Mouse (Mus musculus): Measurements from ENCODE around the gene Ly6g5c.

- TF ChIP-seq CTCF (IDR thresholded peaks at IDR 0.05; ENCODE audit: low read depth) (0 out of 2 replicates have a peak, but pooled peaks have one; percentile 1), EP300 (optimal IDR thresholded peaks at IDR 0.05) (no peak)
Observed at GRCm38 (mm10) chr17:35121143-35121799, 13.2 kb downstream of the Ly6g5c start, which contains the start of gene Gpank1.

All from stomach, postnatal 0 days (tissue).